Mouse (Mus musculus) spleen, embryonic (tissue): Measurements from ENCODE around the gene Atp5b.
"Not testable (repeated sequence)": the region's sequence is repeated elsewhere in the genome, so short reads cannot be mapped to it uniquely, and the experiment has no call there.

Experiments used
- CTCF ChIA-PET: fragments of 350-600 bp; sonication (Branson Sonifier 250); formaldehyde crosslinking; loops from one replicate; lab custom pipeline; 2022; lab: Charles Lee

Atp5b gene

GRCm38 (mm10) chr10:128066072-128066471 lies 17.0 kb upstream of the Atp5b start:
- CTCF ChIA-PET, result no interaction called here

GRCm38 (mm10) chr10:128069201-128069600 lies 13.9 kb upstream of the Atp5b start:
- CTCF ChIA-PET, result no interaction called here

GRCm38 (mm10) chr10:128070432-128070831 lies 12.6 kb upstream of the Atp5b start:
- CTCF ChIA-PET, result not testable (repeated sequence)

GRCm38 (mm10) chr10:128078269-128078668 lies 4.8 kb upstream of the Atp5b start:
- CTCF ChIA-PET, result interaction anchor here (1.1 kb wide), 1 partner anchor 9 kb away, joined by 3 read pairs; no protein-coding TSS in a partner anchor

- CTCF ChIA-PET, result no interaction called here
These were observed 2.6 kb upstream of the Atp5b start for GRCm38 (mm10) chr10:128080496-128080895.

- CTCF ChIA-PET, result no interaction called here
These were observed 1.1 kb upstream of the Atp5b start for GRCm38 (mm10) chr10:128081807-128082476.

GRCm38 (mm10) chr10:128082477-128082808 lies 630 bp upstream of the Atp5b start:
- CTCF ChIA-PET, result interaction anchor here (1.0 kb wide), 1 partner anchor 15 kb away, joined by 3 read pairs; no protein-coding TSS in a partner anchor

GRCm38 (mm10) chr10:128083688-128084087 lies 615 bp downstream of the Atp5b start:
- CTCF ChIA-PET, result interaction anchor here (0.6 to 1.0 kb wide), 3 partner anchors 14 to 624 kb away, joined by 3 to 6 read pairs (median 3); no protein-coding TSS in a partner anchor

- CTCF ChIA-PET, result interaction anchor here (0.6 kb wide), 1 partner anchor 623 kb away, joined by 6 read pairs; no protein-coding TSS in a partner anchor
These were observed 1.1 kb downstream of the Atp5b start for GRCm38 (mm10) chr10:128084160-128084559.

GRCm38 (mm10) chr10:128086391-128086790 lies 3.3 kb downstream of the Atp5b start:
- CTCF ChIA-PET, result interaction anchor here (1.5 kb wide), 1 partner anchor 9 kb away, joined by 3 read pairs; no protein-coding TSS in a partner anchor

GRCm38 (mm10) chr10:128087216-128087615 lies 4.1 kb downstream of the Atp5b start:
- CTCF ChIA-PET, result interaction anchor here (1.5 kb wide), 1 partner anchor 10 kb away, joined by 3 read pairs; no protein-coding TSS in a partner anchor

GRCm38 (mm10) chr10:128088181-128088580 lies 5.1 kb downstream of the Atp5b start:
- CTCF ChIA-PET, result no interaction called here

GRCm38 (mm10) chr10:128089842-128090241 lies 6.8 kb downstream of the Atp5b start:
- CTCF ChIA-PET, result interaction anchor here (0.6 kb wide), 1 partner anchor 87 kb away, joined by 12 read pairs; no protein-coding TSS in a partner anchor

GRCm38 (mm10) chr10:128090651-128091563 lies 7.8 kb downstream of the Atp5b start:
- CTCF ChIA-PET, result interaction anchor here (0.7 to 1.0 kb wide), 2 partner anchors 18 to 979 kb away, joined by 4 to 9 read pairs; no protein-coding TSS in a partner anchor

GRCm38 (mm10) chr10:128091564-128092505 lies 8.8 kb downstream of the Atp5b start, which contains the start of gene Baz2a:
Baz2a (plus strand) TSS chr10:128091577.
- CTCF ChIA-PET, result interaction anchor here (0.6 to 1.0 kb wide), 3 partner anchors 17 to 980 kb away, joined by 3 to 9 read pairs (median 4); no protein-coding TSS in a partner anchor

GRCm38 (mm10) chr10:128092506-128093495 lies 9.7 kb downstream of the Atp5b start:
- CTCF ChIA-PET, result interaction anchor here (0.6 kb wide), 2 partner anchors 86 to 91 kb away, joined by 3 to 4 read pairs; no protein-coding TSS in a partner anchor

- CTCF ChIA-PET, result interaction anchor here (0.5 kb wide), 1 partner anchor 418 kb away, joined by 8 read pairs; no protein-coding TSS in a partner anchor
These were observed 10.6 kb downstream of the Atp5b start for GRCm38 (mm10) chr10:128093496-128094294.

- CTCF ChIA-PET, result interaction anchor here (0.6 to 1.0 kb wide), 5 partner anchors 17 to 654 kb away, joined by 3 to 5 read pairs (median 4); no protein-coding TSS in a partner anchor
These were observed 11.4 kb downstream of the Atp5b start for GRCm38 (mm10) chr10:128094340-128094968.
